Mouse (Mus musculus): ENCODE data around the gene 4930519G04Rik.

DNA sequence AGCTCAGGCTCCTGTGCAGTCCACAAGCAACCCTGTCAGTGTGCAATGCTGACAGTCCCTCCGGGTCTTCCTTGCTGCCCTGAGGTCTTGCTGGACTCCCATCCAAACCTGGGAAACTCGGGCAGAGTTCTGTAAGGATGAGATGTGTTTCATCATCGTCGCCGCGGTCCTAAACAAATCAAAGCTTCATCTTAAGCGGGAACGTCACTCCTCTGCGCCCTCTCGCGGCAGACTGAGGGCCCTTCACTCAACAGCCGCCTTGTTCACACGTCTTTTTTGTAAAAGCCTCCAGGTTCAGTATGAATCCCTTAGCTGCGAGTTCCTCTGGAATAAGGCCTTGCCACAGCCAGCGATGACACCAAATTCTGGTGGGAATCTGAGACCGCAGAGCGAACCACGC, 5.8 kb downstream of the 4930519G04Rik start:
- TF ChIP-seq CTCF (IDR thresholded peaks at IDR 0.05; ENCODE audit: low read depth) = peak; percentile 86
- TF ChIP-seq EP300 (IDR thresholded peaks at IDR 0.05; ENCODE audit: low read depth) = no peak
